ENCODE assay signal across 11 mouse cellular contexts in the genomic region with DNA sequence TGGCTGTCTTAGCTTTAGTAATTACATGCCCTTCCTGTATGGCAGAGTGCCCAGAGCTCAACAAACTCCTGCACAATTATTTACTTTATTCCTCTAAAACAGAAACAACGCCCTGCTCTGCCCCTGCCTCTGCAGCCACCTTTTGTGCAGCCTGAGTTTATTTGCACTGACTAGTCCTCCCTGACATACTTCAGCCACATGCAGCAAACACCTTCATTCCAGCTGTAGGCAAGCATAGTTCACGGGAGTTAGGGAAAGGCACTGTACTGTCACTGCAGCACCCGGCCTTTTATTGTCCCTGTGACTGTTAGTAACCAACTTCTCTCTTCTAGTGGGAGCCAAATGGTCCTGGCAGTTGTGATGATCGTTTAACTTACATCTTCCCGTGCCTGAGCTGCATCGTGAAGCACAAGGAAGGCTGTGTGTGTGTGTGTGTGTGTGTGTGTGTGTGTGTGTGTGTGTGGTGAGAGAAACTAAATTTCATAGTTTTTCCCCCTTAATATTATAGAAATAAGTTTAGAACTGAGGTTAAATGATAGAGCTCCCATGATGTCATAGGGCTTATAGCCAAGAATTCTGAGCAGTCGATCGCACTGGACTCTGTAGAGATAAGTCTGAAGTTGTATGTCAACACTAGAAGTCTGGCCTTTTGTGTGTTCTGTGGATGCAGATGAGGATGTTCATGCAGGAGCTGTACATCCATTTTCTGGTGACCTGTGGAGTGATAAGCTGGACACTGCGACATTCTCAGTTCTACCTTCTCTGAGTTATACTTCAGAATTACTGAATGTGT. TPM values are rescaled to one million over a fixed set of nuclear protein-coding genes. Genes with fewer than 3 reads are reported as not detected.
A peak's percentile ranks its signal among the peaks of the same experiment; 100 is the strongest.
DNase-seq lines count a peak whose midpoint lies in the region; ATAC-seq and TF ChIP-seq lines count a peak whose summit lies in the region.
"Had no signal": no experiment of that assay in that cellular context is flagged by ENCODE, and none has a peak within 500 bp of the region (broad histone marks: within the 10 kb centered on the region; RNA-seq: fewer than 3 reads in every experiment).

No protein-coding gene starts in this region.

- H3K9ac ChIP-seq in heart, adult 2 months (ENCODE audit: low read depth, low read length), result no peak overlapping the region
- no peak overlapping the region for H3K9ac ChIP-seq in intestine, embryonic 14.5 days (ENCODE audit: low read length)
- no peak overlapping the region for H3K9ac ChIP-seq in lung, postnatal 0 days (replicated peaks; ENCODE audit: low read depth)

- no peak for TF ChIP-seq POLR2A in heart, adult 2 months (IDR thresholded peaks at IDR 0.05; ENCODE audit: insufficient read depth, low read depth, low read length)

- H3K27me3 ChIP-seq in heart, adult 2 months (ENCODE audit: control insufficient read depth, insufficient read depth, low read length), result no peaks in the 10 kb centered on the region
- H3K27me3 ChIP-seq in intestine, embryonic 14.5 days (replicated peaks; ENCODE audit: control insufficient read depth, insufficient read depth, low read length), result no peaks in the 10 kb centered on the region
- H3K27me3 ChIP-seq in lung, postnatal 0 days (replicated peaks; ENCODE audit: insufficient read depth, low read length), result no peaks in the 10 kb centered on the region
- H3K27me3 ChIP-seq: CH12.LX had no signal

- H3K36me3 ChIP-seq in heart, adult 2 months (ENCODE audit: control insufficient read depth, insufficient read depth, low read length), result peaks cover 8% of the 10 kb centered on the region
- H3K36me3 ChIP-seq in intestine, embryonic 14.5 days (ENCODE audit: control insufficient read depth, insufficient read depth, low read length), result peaks cover 5% of the 10 kb centered on the region; the same call in 1 of the 2 replicates
- H3K36me3 ChIP-seq in lung, postnatal 0 days (ENCODE audit: insufficient read depth, low read length), result no peaks in the 10 kb centered on the region

- peaks cover 4% of the 10 kb centered on the region for H3K4me1 ChIP-seq in heart, adult 2 months (ENCODE audit: control insufficient read depth, insufficient read depth, low read length)
- H3K4me1 ChIP-seq in intestine, embryonic 14.5 days (replicated peaks; ENCODE audit: control insufficient read depth, insufficient read depth, low read length), result peaks cover 9% of the 10 kb centered on the region; the same call in 1 of the 2 replicates
- H3K4me1 ChIP-seq in lung, postnatal 0 days (ENCODE audit: insufficient read depth, low read depth, low read length), result peaks cover 4% of the 10 kb centered on the region; the same call in 1 of the 2 replicates

- peak; percentile 32 to 37 for DNase-seq in heart, adult 2 months
- no peak for DNase-seq in heart, postnatal 25 days (ENCODE audit: low spot score)
- DNase-seq in adipocyte (ENCODE audit: low spot score), result peak; percentile 21
- DNase-seq in intestine, embryonic 14.5 days (ENCODE audit: low spot score), result peak; percentile 53
- peak; percentile 90 for DNase-seq in lung, postnatal 0 days (ENCODE audit: low spot score)
- DNase-seq in adrenal gland, postnatal 10 days, result no peak
- no peak for DNase-seq in thymus, postnatal 4 days
- DNase-seq in left cerebral cortex, postnatal 25 days (ENCODE audit: low spot score in 2 of 2), result no peak
- DNase-seq: layer of hippocampus, adult 9-11 months had no signal

- TF ChIP-seq EP300 in heart, adult 2 months (IDR thresholded peaks at IDR 0.05; ENCODE audit: insufficient read depth, low read depth, low read length), result no peak
- peak; percentile 71 for TF ChIP-seq EP300 in lung, postnatal 0 days (IDR thresholded peaks at IDR 0.05)

- no peak overlapping the region for H3K4me3 ChIP-seq in heart, adult 2 months
- no peak overlapping the region for H3K4me3 ChIP-seq in intestine, embryonic 14.5 days (ENCODE audit: low read depth, low read length)
- H3K4me3 ChIP-seq in lung, postnatal 0 days (ENCODE audit: low read depth, low read length), result no peak overlapping the region
- H3K4me3 ChIP-seq: myocyte had no signal

- H3K27ac ChIP-seq in heart, adult 2 months, result peak overlapping the region; percentile 34
- H3K27ac ChIP-seq in intestine, embryonic 14.5 days (ENCODE audit: low read depth), result 0 out of 2 replicates have a peak overlapping the region, but pooled peaks have one; percentile 3
- peak overlapping the region; percentile 20; the same call in 1 of the 2 replicates for H3K27ac ChIP-seq in lung, postnatal 0 days (ENCODE audit: low read length)

- TF ChIP-seq CTCF in heart, adult 2 months (IDR thresholded peaks at IDR 0.05), result no peak
- TF ChIP-seq CTCF in lung, postnatal 0 days (IDR thresholded peaks at IDR 0.05), result no peak

- ATAC-seq in intestine, embryonic 14.5 days (replicated peaks; ENCODE audit: low FRiP score, low TSS enrichment, low read depth), result no peak
- peak; percentile 93 for ATAC-seq in lung, postnatal 0 days

- H3K9me3 ChIP-seq in intestine, embryonic 14.5 days (ENCODE audit: control insufficient read depth, low read length), result no peaks in the 10 kb centered on the region
- H3K9me3 ChIP-seq in lung, postnatal 0 days (ENCODE audit: low read length), result no peaks in the 10 kb centered on the region

- no peak overlapping the region for H3K4me2 ChIP-seq in intestine, embryonic 14.5 days (ENCODE audit: low read length)
- peak overlapping the region; percentile 25 for H3K4me2 ChIP-seq in lung, postnatal 0 days (replicated peaks; ENCODE audit: low read depth, low read length)

- 13% methylated on average over 9 of the region's 9 CpGs for WGBS in heart, adult 2 months
- 27% methylated on average over 9 of the region's 9 CpGs for WGBS in intestine, embryonic 14.5 days
- 13% methylated on average over 9 of the region's 9 CpGs for WGBS in lung, postnatal 0 days

- intact Hi-C loops in heart, adult 2 months (cut with DNase I), result no loop called here
- intact Hi-C loops in heart, postnatal 25 days (cut with DNase I), result no loop called here
- intact Hi-C loops in left cerebral cortex, postnatal 25 days (cut with DNase I), result no loop called here

- H3K79me2 ChIP-seq in heart, adult 2 months (replicated peaks; ENCODE audit: control insufficient read depth, insufficient read depth, low read length), result peaks cover 5% of the 10 kb centered on the region

RNA-seq across cellular contexts. Expression of a gene that starts 59.5 kb away (rescaled TPM):
- 100 to 1,000 TPM; 152 to 174 TPM for total RNA-seq in heart, adult 2 months (2021)
- 61.5 and 92.5 TPM in 2 replicates for polyA plus RNA-seq in heart, adult 2 months (2012; rRNA removed)
- 100 to 1,000 TPM; 148 to 155 TPM for total RNA-seq in heart, postnatal 25 days (2021)
- 24.4 and 25.6 TPM in 2 replicates for polyA plus RNA-seq in intestine, embryonic 14.5 days (2014; fragmentation: Nextera tagmentation; extraction: Ambion mirVana)
- polyA plus RNA-seq in lung, postnatal 0 days (2015; fragmentation: Nextera tagmentation; extraction: Ambion mirVana), result 14.8 and 18.0 TPM in 2 replicates
- 10 to 100 TPM; 59.9 to 76.5 TPM for total RNA-seq in adrenal gland, postnatal 10 days (2021)
- 100 to 1,000 TPM; 199 to 207 TPM for total RNA-seq in left cerebral cortex, postnatal 25 days (2021)
- total RNA-seq: CH12.LX had no signal

RNA-seq across cellular contexts. Expression of a gene that starts 59.7 kb away (rescaled TPM):
- total RNA-seq in heart, adult 2 months (2021), result under 1 TPM; 0.60 to 0.93 TPM
- 0.10 and 0.18 TPM in 2 replicates for polyA plus RNA-seq in heart, adult 2 months (2012; rRNA removed)
- under 1 TPM; 0.64 to 0.83 TPM for total RNA-seq in heart, postnatal 25 days (2021)
- 0.51 and 0.62 TPM in 2 replicates for polyA plus RNA-seq in intestine, embryonic 14.5 days (2014; fragmentation: Nextera tagmentation; extraction: Ambion mirVana)
- polyA plus RNA-seq in lung, postnatal 0 days (2015; fragmentation: Nextera tagmentation; extraction: Ambion mirVana), result 0.68 and 1.6 TPM in 2 replicates
- total RNA-seq in adrenal gland, postnatal 10 days (2021), result 1 to 10 TPM; 1.3 to 1.4 TPM
- 10 to 100 TPM; 11.9 to 12.4 TPM for total RNA-seq in left cerebral cortex, postnatal 25 days (2021)
- total RNA-seq: CH12.LX had no signal

Comparison
In these comparisons a context has a peak if more than half of its experiments do, and no peak if none do; other contexts are left out.
1. DNase-seq: peak in heart, adult 2 months (2 of 2), adipocyte (single experiment), intestine, embryonic 14.5 days (single experiment) and lung, postnatal 0 days (single experiment); none in heart, postnatal 25 days (single experiment), adrenal gland, postnatal 10 days (single experiment), thymus, postnatal 4 days (single experiment) and left cerebral cortex, postnatal 25 days (0 of 2).
2. RNA of a gene that starts 59.7 kb away (total RNA-seq): 11.9 to 12.4 TPM in left cerebral cortex, postnatal 25 days; 1.3 to 1.4 TPM in adrenal gland, postnatal 10 days, 0.60 to 0.93 TPM in heart, adult 2 months and 0.64 to 0.83 TPM in heart, postnatal 25 days; every median in the first group is over 4 times any median in the second.
3. Peak in every context shown above with its lines, with median percentiles within 50 percentile points of each other: H3K27ac ChIP-seq.